Mouse (Mus musculus) intestine, embryonic 16.5 days (tissue): Measurements from ENCODE around the gene Cfap69. TPM values are rescaled to one million over a fixed set of nuclear protein-coding genes. Genes with fewer than 3 reads are reported as not detected.

Experiments
- ATAC-seq: fragments of 200-750 bp; cut with Nextera tagmentation; 2 replicates; pipeline ENCODE4 v1.8.0; 2017; ENCODE audit warnings: moderate TSS enrichment, moderate library complexity
- H3K27ac ChIP-seq: fragments of 300-500 bp; sonication (generic); 2 replicates; pipeline ENCODE4 v1.5.1; 2014; ENCODE audit warnings: mild to moderate bottlenecking, low read length
- H3K27me3 ChIP-seq: fragments of 300-500 bp; sonication (generic); replicated peaks from 2 replicates; pipeline ENCODE4 v1.6.1; 2014; ENCODE audit warnings: low read length, control low read depth, mixed read lengths; ENCODE audit not compliant: control insufficient read depth, insufficient read depth
- H3K36me3 ChIP-seq: fragments of 300-500 bp; sonication (generic); 2 replicates; pipeline ENCODE4 v1.6.1; 2014; ENCODE audit warnings: low read length, control low read depth; ENCODE audit not compliant: control insufficient read depth, insufficient read depth
- H3K4me1 ChIP-seq: fragments of 300-500 bp; sonication (generic); 2 replicates; pipeline ENCODE4 v1.6.1; 2014; ENCODE audit warnings: low read length, control low read depth, mixed read lengths; ENCODE audit not compliant: control insufficient read depth, insufficient read depth
- H3K4me2 ChIP-seq: fragments of 300-500 bp; sonication (generic); 2 replicates; pipeline ENCODE4 v1.6.1; 2014; ENCODE audit warnings: low read depth, low read length, control low read depth
- H3K4me3 ChIP-seq: fragments of 300-500 bp; sonication (generic); 2 replicates; pipeline ENCODE4 v1.5.1; 2014; ENCODE audit warnings: mild to moderate bottlenecking, low read length
- H3K9ac ChIP-seq: fragments of 300-500 bp; sonication (generic); 2 replicates; pipeline ENCODE4 v1.6.1; 2014; ENCODE audit warnings: low read depth, low read length
- H3K9me3 ChIP-seq: fragments of 300-500 bp; sonication (generic); 2 replicates; pipeline ENCODE4 v1.6.1; 2016; ENCODE audit warnings: low read length, control low read depth; ENCODE audit not compliant: control insufficient read depth
- WGBS: fragments of 180-500 bp; shearing (Covaris S2); extraction: QIAGEN DNeasy Blood & Tissue Kit; methylation state at CpG from one replicate; pipeline ENCODE4 v1.1.7; 2014; 5-methylcytosine and 5-hydroxymethylcytosine counted together
- polyA plus RNA-seq: library from polyadenylated mRNA; unstranded; fragments of >200 nt; fragmentation: Nextera tagmentation; extraction: Ambion mirVana; gene quantifications from 2 replicates; pipeline ENCODE4 v1.2.1, GENCODE M21; 2015

The Cfap69 gene
- polyA plus RNA-seq, 1 experiment from 2014 or later, result 1.0 TPM

GRCm38 (mm10) chr5:5610540-5610939 is 53.5 kb downstream of the Cfap69 start:
- Histone ChIP-seq H3K9ac (no peak overlapping the region), H3K27me3 (no peaks in the 10 kb centered on the region), H3K4me1 (no peaks in the 10 kb centered on the region), H3K4me3 (no peak overlapping the region), H3K27ac (no peak overlapping the region), H3K36me3 (no peaks in the 10 kb centered on the region), H3K4me2 (no peak overlapping the region), H3K9me3 (no peaks in the 10 kb centered on the region)
- 65% methylated on average over 3 of the region's 3 CpGs for WGBS
- no peak for ATAC-seq

- Histone ChIP-seq H3K27ac (no peak overlapping the region), H3K9ac (no peak overlapping the region), H3K4me3 (no peak overlapping the region), H3K9me3 (no peaks in the 10 kb centered on the region), H3K4me1 (no peaks in the 10 kb centered on the region), H3K27me3 (no peaks in the 10 kb centered on the region), H3K36me3 (no peaks in the 10 kb centered on the region), H3K4me2 (no peak overlapping the region)
- no peak for ATAC-seq
- WGBS, result 88% methylated on average over 3 of the region's 3 CpGs
These were observed 76.4 kb downstream of the Cfap69 start for GRCm38 (mm10) chr5:5587686-5588085.

GRCm38 (mm10) chr5:5573749-5574317 is 90.2 kb downstream of the Cfap69 start, which contains the start of gene Gm8773:
Gene Gm8773, plus strand, starts transcription at chr5:5573799.
- WGBS, result 1% methylated on average over 24 of the region's 24 CpGs

GRCm38 (mm10) chr5:5562435-5562834 is 101.6 kb downstream of the Cfap69 start:
- no peak overlapping the region for H3K4me3 ChIP-seq
- H3K4me1 ChIP-seq, result peaks cover 3% of the 10 kb centered on the region; the same call in 1 of the 2 replicates
- no peak overlapping the region for H3K27ac ChIP-seq
- ATAC-seq, result no peak
- H3K9ac ChIP-seq, result no peak overlapping the region
- no peaks in the 10 kb centered on the region for H3K27me3 ChIP-seq
- H3K9me3 ChIP-seq, result no peaks in the 10 kb centered on the region
- H3K4me2 ChIP-seq, result no peak overlapping the region
- no peaks in the 10 kb centered on the region for H3K36me3 ChIP-seq
- WGBS, result 69% methylated on average over 3 of the region's 3 CpGs

More at GRCm38 (mm10) chr5:5573749-5574317, 90.2 kb downstream of the Cfap69 start, which contains the start of gene Gm8773:
- Histone ChIP-seq H3K9me3 (no peaks in the 10 kb centered on the region), H3K4me3 (peak within 1 kb of the TSS; percentile 51), H3K27me3 (no peaks in the 10 kb centered on the region), H3K36me3 (no peaks in the 10 kb centered on the region), H3K4me1 (no peaks in the 10 kb centered on the region), H3K4me2 (peak within 1 kb of the TSS; percentile 66), H3K9ac (peak within 1 kb of the TSS; percentile 46), H3K27ac (no peak within 1 kb of the TSS)
- peak; percentile 85 for ATAC-seq

- Histone ChIP-seq H3K4me1 (peaks cover 3% of the 10 kb centered on the region; the same call in 1 of the 2 replicates), H3K9me3 (no peaks in the 10 kb centered on the region), H3K27me3 (no peaks in the 10 kb centered on the region), H3K27ac (no peak overlapping the region), H3K36me3 (no peaks in the 10 kb centered on the region), H3K4me2 (no peak overlapping the region), H3K4me3 (no peak overlapping the region), H3K9ac (no peak overlapping the region)
- ATAC-seq, result no peak
- 73% methylated on average over 4 of the region's 4 CpGs for WGBS
These were observed 102.9 kb downstream of the Cfap69 start for GRCm38 (mm10) chr5:5561041-5561706.

- H3K27ac ChIP-seq, result peak overlapping the region; percentile 29
- ATAC-seq, result peak; percentile 31
- peaks cover 3% of the 10 kb centered on the region; the same call in 1 of the 2 replicates for H3K4me1 ChIP-seq
- WGBS, result 33% methylated on average over 8 of the region's 8 CpGs
- peak overlapping the region; percentile 70 for H3K9ac ChIP-seq
- H3K4me2 ChIP-seq, result peak overlapping the region; percentile 50
- no peaks in the 10 kb centered on the region for H3K9me3 ChIP-seq
- H3K27me3 ChIP-seq, result no peaks in the 10 kb centered on the region
- no peaks in the 10 kb centered on the region for H3K36me3 ChIP-seq
- H3K4me3 ChIP-seq, result peak overlapping the region; percentile 58
These were observed 104.2 kb downstream of the Cfap69 start for GRCm38 (mm10) chr5:5559798-5560197.

- Histone ChIP-seq H3K9ac (peak within 1 kb of the TSS; percentile 70), H3K4me3 (peak within 1 kb of the TSS; percentile 58), H3K27me3 (no peaks in the 10 kb centered on the region), H3K4me1 (peaks cover 3% of the 10 kb centered on the region; the same call in 1 of the 2 replicates), H3K36me3 (peaks cover 3% of the 10 kb centered on the region; the same call in 1 of the 2 replicates), H3K4me2 (peak within 1 kb of the TSS; percentile 50), H3K27ac (peak within 1 kb of the TSS; percentile 29), H3K9me3 (no peaks in the 10 kb centered on the region)
- peak; percentile 100 for ATAC-seq
- WGBS, result under 1% methylated on average over 43 of the region's 43 CpGs
These were observed 104.8 kb downstream of the Cfap69 start, which contains the start of gene Gtpbp10 for GRCm38 (mm10) chr5:5559079-5559740. Gene Gtpbp10, minus strand, starts transcription at chr5:5559538.

GRCm38 (mm10) chr5:5551110-5551509 is 112.9 kb downstream of the Cfap69 start:
- H3K27ac ChIP-seq, result no peak overlapping the region
- H3K9ac ChIP-seq, result no peak overlapping the region
- H3K4me3 ChIP-seq, result no peak overlapping the region
- ATAC-seq, result no peak
- H3K9me3 ChIP-seq, result no peaks in the 10 kb centered on the region
- peaks cover 12% of the 10 kb centered on the region; the same call in 1 of the 2 replicates for H3K36me3 ChIP-seq
- WGBS, result 87% methylated on average over 1 of the region's 1 CpGs
- no peak overlapping the region for H3K4me2 ChIP-seq
- no peaks in the 10 kb centered on the region for H3K4me1 ChIP-seq
- H3K27me3 ChIP-seq, result no peaks in the 10 kb centered on the region

GRCm38 (mm10) chr5:5540385-5540784 is 123.7 kb downstream of the Cfap69 start:
- Histone ChIP-seq H3K36me3 (peaks cover 7% of the 10 kb centered on the region), H3K4me1 (no peaks in the 10 kb centered on the region), H3K9me3 (no peaks in the 10 kb centered on the region), H3K9ac (no peak overlapping the region), H3K27me3 (no peaks in the 10 kb centered on the region), H3K4me3 (no peak overlapping the region), H3K4me2 (no peak overlapping the region), H3K27ac (no peak overlapping the region)
- no peak for ATAC-seq
- WGBS, result 77% methylated on average over 3 of the region's 3 CpGs
